Mouse (Mus musculus): ENCODE measurements around the gene Sfr1.

The Sfr1 gene

DNA sequence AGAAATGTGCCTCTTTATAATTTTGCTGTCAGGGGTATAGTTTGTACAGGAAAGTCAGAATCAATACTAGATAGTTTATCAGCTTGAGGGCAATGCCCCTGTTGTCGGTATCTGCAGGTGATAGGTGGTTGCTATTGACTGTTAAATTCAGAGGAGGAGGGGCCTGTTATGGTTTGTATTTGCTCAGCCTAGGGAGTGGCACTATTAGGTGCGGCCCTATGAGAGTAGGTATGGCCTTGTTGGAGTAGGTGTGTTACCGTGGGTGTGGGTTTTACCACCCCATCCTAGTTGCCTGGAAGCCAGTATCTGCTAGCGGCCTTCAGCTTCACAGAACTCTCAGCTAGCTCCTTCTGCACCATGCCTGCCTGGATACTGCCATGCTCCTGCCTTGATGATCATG, 22.4 kb downstream of the Sfr1 start:
- DNase-seq = no peak

DNA sequence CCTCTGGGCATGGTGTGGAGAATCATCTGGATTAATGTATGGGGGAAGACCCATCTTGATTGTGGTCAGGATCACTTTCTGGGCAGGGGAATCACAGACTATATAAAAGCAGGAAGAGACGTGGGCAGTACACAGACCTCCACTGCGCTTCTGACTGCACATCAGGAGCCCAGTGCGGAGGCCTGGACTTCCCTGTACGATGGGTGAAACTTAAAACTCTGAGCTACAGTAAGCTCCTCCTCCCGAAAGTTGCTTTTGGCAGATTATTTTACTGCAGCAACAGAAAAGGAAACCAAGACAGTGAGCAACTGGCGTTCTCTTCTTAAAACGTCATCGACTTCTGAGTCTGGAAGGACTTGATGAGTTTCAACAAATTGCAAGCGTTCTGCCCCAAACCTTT, 23.4 kb downstream of the Sfr1 start:
- no peak for DNase-seq

DNA sequence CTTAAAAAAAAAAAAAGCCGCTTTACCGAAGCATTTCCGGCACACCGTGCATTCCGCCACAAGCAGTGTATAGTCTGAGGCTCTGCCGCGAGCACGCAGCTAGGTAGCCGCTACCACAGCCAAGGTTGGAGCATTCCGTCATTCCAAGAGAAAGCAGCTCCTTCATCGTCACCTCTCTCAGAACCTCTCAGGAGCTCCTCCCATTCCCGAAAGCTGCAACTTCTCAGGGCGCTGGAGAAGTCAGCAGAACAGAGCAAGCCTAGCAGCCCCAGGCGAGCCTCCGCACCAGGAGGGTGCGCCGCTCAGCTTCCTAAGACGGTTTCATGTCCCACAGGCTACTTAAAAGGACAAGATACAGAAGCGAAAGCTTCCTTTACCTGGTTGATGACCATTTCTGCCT, 24.1 kb downstream of the Sfr1 start:
- DNase-seq = no peak

DNA sequence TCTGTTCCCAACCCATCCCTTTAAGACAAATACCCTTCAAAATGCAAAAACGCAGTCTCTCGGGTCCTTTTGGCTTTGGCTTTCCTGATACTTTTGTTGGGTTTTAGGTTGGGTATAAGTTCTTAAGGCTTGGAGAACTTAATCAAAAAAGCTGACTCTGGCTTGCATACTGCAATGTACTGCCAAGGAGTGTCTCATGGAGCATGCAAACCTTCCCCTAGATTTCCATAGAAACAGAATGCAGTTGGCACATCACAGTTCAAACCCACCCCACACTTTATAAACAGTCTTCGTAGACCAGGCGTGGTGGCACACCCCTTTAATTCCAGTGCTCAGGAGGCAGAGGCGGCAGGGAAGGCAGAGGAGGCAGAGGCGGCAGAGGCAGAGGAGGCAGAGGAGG, 46.4 kb downstream of the Sfr1 start:
- no peak for DNase-seq

DNA sequence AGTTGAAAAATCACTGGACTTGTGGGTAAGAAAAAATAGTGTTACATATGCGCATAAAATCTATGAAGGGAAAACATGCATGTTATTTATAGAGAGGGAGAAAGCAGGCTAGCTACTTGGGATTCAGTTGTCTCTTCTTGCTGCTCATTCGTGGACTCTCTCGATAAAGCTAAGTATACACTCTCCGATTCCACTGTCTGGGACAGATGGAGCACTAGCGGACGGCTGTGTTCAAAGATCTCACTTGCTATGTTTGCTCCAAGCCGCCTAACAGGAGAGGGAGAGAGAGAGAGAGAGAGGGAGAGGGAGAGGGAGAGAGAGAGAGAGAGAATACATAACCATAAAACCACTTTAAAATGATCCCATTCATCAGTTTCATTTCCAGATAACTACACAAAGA, 48.7 kb downstream of the Sfr1 start:
- DNase-seq = no peak

DNA sequence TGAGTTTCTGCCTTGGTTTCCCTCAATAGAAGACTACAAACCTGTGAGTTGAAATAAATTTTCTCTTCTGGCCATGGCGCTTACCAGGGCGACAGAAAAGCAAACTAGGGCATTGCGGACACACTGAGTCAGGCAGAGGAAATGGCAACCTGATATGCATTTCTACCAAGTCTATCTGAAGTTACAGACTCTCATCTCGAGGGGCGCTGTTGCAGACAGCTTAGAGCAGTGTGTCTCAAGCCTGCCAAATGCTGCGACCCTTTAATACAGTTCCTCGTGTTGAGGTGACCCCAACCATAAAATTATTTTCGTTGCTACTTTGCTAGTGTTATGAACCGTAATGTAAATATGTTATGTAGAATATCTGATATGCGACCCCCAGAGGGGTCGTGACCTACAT, 49.5 kb downstream of the Sfr1 start:
- DNase-seq = no peak

DNA sequence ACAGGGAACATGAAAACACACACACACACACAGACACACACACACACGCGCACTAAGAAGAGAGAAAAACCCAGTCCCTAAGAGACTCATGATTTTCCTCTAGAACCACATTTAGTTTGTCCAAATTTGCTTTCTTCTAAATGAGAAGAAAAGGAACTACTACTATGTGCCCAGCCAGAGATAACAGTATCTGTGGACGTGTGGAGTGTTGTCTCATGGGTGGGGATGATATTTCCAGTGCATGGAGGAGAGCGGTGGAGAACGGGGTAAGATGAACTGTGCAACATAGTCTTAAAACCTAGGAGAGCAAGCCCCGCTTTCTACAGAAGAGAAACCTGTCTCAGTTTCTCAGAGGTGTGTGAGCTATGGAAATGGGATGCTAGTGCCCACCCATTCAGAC, 52.4 kb downstream of the Sfr1 start:
- DNase-seq = no peak
